Mouse (Mus musculus): ENCODE data around the gene Plekha6.

DNA sequence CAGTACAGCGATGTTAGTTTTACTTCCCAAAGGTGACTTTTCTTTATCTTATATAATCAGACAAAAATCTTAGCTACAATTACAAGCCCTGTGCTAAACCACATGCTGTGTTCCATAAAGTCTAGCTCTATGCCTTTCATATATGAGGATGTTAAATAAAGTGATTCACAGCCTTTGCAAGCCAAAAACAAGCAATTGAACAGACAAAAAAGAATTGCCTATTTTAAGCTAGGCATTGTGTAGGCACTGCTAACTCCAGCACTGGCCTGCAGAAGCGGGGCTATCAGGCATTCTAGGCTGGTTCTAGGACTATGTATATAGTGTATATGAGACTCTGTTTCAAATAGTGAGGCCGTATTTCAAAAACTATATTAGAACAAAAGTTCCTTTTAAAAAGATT lies 11.8 kb upstream of the Plekha6 start:
- TF ChIP-seq CTCF (IDR thresholded peaks at IDR 0.05; ENCODE audit: low read depth, low read length) (no peak), GATA1 (IDR thresholded peaks at IDR 0.05; ENCODE audit: borderline replicate concordance, low read length) (no peak), TAL1 (conservative IDR thresholded peaks at IDR 0.05; ENCODE audit: low read depth, low read length) (no peak), POLR2AphosphoS5 (IDR thresholded peaks at IDR 0.05; ENCODE audit: insufficient replicate concordance, low read depth, low read length) (no peak)

Measured in G1E (cell line).